Mouse (Mus musculus): ENCODE measurements around the gene Pax9. TPM values are rescaled to one million over a fixed set of nuclear protein-coding genes. Genes with fewer than 3 reads are reported as not detected.

Pax9 gene
- total RNA-seq, 2 experiments from 2014 or later, result not detected

DNA sequence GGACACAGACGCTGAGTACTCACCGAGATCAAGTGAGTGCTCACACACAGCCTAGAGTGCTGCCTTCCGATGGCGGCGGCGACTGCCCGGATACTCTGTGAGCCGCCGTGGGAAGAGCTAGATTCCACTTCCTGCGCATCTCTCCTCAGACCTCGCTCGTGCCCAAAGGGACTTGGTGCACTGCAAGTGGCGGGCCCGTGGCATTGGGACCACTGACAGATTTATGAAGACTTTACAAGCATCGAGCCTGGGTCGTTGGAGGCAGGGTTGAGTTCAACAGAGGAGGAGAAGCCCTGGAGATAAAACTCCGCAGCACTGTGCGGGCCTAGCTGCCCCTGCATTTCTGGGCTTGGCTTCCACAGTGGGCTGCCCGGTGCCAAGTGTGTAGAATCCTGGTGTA is 969 bp downstream of the Pax9 start:
- no peak for TF ChIP-seq CTCF (conservative IDR thresholded peaks at IDR 0.05)
- H3K4me3 ChIP-seq, result no peak overlapping the region
- no peak overlapping the region for H3K27ac ChIP-seq
- no peak for DNase-seq (ENCODE audit: low spot score in 2 of 2)

DNA sequence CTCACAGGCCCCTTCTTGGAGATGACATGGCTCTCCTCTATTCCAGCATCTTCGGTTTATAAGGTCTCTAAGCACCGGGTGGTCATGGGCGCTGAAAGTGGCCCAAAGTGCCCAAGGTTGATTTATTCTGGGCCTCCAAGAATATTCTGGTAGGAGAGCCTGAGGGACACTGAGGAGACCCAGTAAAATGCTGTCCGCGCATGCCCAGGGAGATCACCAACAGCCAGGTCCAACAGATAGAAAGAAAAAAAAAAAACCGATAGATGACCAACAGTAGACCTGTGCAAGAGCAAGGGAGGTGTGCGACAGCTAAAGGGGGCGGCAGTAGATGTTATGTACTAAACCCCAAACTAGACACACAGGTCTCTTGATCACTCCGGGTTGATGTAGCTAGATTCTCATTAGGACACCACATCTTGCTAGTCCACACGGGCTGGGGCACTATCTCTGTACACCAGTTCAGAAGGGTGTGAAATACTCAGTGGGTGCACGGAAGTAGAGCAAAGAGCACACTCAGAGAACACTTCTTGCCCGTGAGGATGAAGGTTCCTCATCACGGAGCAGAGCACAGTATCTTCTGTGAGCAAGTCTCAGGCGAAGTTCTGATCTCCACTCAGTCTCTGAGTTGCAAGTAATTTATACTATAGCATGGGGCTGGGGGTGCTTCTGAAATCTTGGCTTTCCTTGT is 2.0 kb downstream of the Pax9 start:
- H3K4me3 ChIP-seq, result no peak overlapping the region
- no peak overlapping the region for H3K27ac ChIP-seq
- no peak for TF ChIP-seq CTCF (conservative IDR thresholded peaks at IDR 0.05)
- no peak for DNase-seq (ENCODE audit: low spot score in 2 of 2)

- Histone ChIP-seq H3K4me3 (no peak overlapping the region), H3K27ac (no peak overlapping the region)
- TF ChIP-seq CTCF (conservative IDR thresholded peaks at IDR 0.05), result no peak
- no peak for DNase-seq (ENCODE audit: low spot score in 2 of 2)
Measured at GRCm38 (mm10) chr12:56694361-56694760, 2.8 kb downstream of the Pax9 start.

GRCm38 (mm10) chr12:56694936-56695335 is 3.4 kb downstream of the Pax9 start:
- H3K4me3 ChIP-seq, result no peak overlapping the region
- no peak for DNase-seq (ENCODE audit: low spot score in 2 of 2)
- no peak for TF ChIP-seq CTCF (conservative IDR thresholded peaks at IDR 0.05)
- H3K27ac ChIP-seq, result no peak overlapping the region

DNA sequence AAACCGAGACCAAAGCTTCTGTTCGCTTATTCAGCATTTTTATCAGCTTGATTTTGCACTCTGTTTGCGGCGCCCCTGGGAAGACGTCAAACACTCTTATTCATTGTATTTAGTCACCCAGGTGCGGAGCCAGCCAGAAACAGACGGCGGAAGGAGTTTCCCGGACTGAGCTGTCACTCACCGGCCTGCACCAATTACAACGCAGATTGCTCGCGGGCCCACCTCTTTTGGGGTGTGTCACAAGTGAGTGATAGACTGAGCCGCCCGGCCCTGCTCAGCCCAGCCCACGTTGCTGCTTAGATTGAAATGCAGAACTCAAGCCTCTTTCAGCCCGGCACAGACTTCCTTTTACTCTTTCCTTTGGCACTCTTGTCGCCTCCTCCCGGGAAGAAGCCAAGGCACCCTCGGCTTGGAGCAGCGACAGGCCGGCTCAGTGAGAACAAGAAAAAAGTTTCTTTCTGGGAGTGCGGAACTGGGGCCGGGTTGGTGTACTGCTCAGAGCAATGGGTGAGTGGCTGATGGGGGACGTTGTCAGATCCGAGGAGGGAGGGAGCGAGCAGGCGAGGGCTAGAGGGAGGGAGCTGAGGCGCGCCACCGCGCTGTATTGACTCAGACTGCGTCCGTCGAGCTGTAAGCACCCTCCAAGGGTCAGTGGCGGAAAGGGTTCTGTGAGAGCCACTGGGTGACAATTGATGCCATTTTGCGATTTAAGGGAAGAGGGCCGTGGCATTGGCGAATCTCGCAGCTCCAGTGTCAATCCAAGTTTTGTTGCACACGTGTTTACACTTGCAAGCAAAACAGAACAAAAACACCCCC is 4.0 kb downstream of the Pax9 start:
- no peak for TF ChIP-seq CTCF (conservative IDR thresholded peaks at IDR 0.05)

DNA sequence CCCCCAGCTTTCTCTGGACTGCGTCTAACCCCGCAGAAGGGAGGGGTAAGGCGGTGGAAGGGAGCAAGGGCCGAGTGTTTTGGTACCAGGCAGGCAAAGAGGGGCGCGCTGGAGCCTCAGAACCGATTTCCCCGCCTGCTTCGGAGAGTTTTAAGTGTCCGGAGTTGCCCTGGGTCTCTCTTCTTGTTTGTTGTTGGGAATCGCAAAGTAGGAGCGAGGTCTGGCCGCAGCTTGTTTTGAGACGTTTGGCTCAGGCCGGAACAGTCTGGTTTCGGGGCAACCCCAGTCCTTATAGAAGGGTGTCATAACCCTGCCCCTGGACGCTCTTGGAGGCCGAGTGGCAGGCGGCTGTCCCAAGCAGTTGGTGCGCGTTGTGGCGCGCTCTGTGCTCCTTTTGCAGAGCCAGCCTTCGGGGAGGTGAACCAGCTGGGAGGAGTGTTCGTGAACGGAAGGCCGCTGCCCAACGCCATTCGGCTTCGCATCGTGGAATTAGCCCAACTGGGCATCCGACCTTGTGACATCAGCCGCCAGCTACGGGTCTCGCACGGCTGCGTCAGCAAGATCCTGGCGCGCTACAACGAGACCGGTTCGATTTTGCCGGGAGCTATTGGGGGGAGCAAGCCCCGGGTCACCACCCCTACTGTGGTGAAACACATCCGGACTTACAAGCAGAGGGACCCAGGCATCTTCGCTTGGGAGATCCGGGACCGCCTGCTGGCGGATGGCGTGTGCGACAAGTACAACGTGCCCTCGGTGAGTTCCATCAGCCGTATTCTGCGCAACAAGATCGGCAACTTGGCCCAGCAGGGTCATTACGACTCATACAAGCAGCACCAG is 4.8 kb downstream of the Pax9 start:
- TF ChIP-seq CTCF (conservative IDR thresholded peaks at IDR 0.05), result no peak
- Histone ChIP-seq H3K4me3 (no peak overlapping the region), H3K27ac (no peak overlapping the region)
- DNase-seq (ENCODE audit: low spot score in 2 of 2), result no peak

More for the DNA sequence above, 4.0 kb downstream of the Pax9 start:
- no peak for DNase-seq (ENCODE audit: low spot score in 2 of 2)
- no peak overlapping the region for H3K27ac ChIP-seq
- H3K4me3 ChIP-seq, result no peak overlapping the region

DNA sequence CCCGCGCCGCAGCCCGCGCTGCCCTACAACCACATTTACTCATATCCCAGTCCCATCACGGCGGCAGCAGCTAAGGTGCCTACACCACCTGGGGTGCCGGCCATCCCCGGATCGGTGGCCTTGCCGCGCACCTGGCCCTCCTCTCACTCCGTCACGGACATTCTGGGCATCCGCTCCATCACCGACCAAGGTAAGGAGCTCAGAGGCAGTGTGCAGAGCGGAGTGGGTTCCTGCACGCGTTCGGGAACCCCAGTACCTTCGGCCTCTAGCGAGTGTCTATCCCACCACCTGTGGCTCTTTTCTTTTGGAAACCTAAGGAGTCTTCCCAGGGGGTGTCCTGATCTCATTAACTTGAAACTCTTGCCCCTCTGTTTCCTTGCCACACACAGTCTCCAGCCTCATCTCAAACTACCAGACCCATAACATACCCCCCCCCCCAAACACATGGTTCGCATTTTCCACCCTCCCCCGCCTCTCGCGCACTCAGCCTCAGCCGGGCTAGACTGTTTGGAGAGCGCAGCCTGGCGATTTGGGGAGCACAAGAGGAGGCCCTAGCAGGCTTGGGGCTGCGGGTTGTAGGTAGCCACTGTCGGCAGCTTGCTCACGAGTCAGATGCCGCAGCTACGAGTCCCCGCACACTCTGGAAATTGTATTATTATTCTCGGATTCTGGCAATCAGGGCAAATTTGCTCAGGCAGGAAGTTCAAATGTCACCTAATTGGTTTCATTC is 5.6 kb downstream of the Pax9 start:
- DNase-seq (ENCODE audit: low spot score in 2 of 2), result no peak
- Histone ChIP-seq H3K4me3 (no peak overlapping the region), H3K27ac (no peak overlapping the region)
- no peak for TF ChIP-seq CTCF (conservative IDR thresholded peaks at IDR 0.05)

- H3K27ac ChIP-seq, result no peak overlapping the region
- no peak overlapping the region for H3K4me3 ChIP-seq
- no peak for DNase-seq (ENCODE audit: low spot score in 2 of 2)
- no peak for TF ChIP-seq CTCF (conservative IDR thresholded peaks at IDR 0.05)
Measured at GRCm38 (mm10) chr12:56697785-56698184, 6.2 kb downstream of the Pax9 start.

- no peak for TF ChIP-seq CTCF (conservative IDR thresholded peaks at IDR 0.05)
- no peak overlapping the region for H3K4me3 ChIP-seq
- DNase-seq (ENCODE audit: low spot score in 2 of 2), result no peak
- no peak overlapping the region for H3K27ac ChIP-seq
Measured at GRCm38 (mm10) chr12:56698191-56698980, 6.8 kb downstream of the Pax9 start.

GRCm38 (mm10) chr12:56699351-56699750 is 7.8 kb downstream of the Pax9 start:
- H3K27ac ChIP-seq, result no peak overlapping the region
- no peak overlapping the region for H3K4me3 ChIP-seq
- DNase-seq (ENCODE audit: low spot score in 2 of 2), result no peak
- no peak for TF ChIP-seq CTCF (conservative IDR thresholded peaks at IDR 0.05)

DNA sequence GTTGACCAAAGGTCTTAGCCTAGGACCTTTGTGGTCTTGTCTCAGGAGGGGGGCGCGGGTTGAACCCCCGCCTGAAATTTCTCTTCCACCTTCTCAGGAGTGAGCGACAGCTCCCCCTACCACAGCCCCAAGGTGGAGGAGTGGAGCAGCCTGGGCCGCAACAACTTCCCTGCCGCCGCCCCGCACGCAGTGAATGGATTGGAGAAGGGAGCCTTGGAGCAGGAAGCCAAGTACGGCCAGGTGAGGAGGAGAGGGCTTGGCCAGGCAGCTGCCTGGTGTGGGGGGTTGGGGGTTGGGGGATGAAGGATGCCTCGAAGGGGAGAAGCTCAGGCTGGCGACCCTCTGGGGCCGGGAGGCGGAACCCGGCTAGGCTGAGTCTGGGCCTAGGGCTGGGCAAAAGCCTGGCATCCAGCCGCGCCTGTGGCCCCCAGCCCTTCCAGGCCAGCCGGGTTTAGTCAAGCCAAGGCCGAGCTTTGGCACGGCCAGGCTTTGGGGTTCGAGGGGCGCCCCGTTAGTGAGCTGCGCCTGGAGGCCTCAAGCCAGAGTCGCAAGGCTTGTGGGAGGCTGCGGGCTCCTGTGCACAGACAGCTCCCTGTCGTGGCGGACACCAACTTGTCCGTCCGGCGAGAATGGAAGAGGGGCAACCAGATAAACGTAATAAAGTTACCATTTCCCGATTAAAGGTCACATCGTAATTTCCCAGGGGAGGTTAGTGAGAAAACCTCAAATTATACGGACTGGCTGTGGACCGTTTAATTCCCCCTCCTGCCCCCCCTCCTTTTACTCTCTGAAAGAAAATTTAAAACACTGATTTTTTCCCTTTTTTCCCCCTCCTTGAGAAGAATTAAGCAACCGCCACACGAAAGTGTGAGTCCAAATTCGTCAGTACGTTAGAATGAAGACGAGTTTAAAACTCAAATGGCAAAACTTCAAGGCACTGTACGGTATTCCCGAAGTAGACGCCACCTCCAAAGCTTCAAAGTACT is 8.6 kb downstream of the Pax9 start:
- H3K4me3 ChIP-seq, result no peak overlapping the region
- TF ChIP-seq CTCF (conservative IDR thresholded peaks at IDR 0.05), result no peak

More for the DNA sequence above, 8.6 kb downstream of the Pax9 start:
- DNase-seq (ENCODE audit: low spot score in 2 of 2), result no peak
- H3K27ac ChIP-seq, result no peak overlapping the region
